Mouse (Mus musculus) erythroblast, embryonic 14.5 days (primary cell): ENCODE measurements at regions not wholly inside any gene's neighbourhood (a gene's known extent, or its start where the extent isn't known, plus 50 kb on each side); places are given as distances from the start of the nearest gene placed in this dataset.

ENCODE experiments used
- H3K27me3 ChIP-seq: 2 replicates; pipeline ENCODE4 v1.6.1; 2012; ENCODE audit warnings: inconsistent platforms; ENCODE audit not compliant: control insufficient read depth
- H3K36me3 ChIP-seq: 2 replicates; pipeline ENCODE4 v1.6.1; 2012; ENCODE audit warnings: mild to moderate bottlenecking, inconsistent platforms; ENCODE audit not compliant: control insufficient read depth
- H3K4me1 ChIP-seq: 2 replicates; pipeline ENCODE4 v1.6.1; 2012; ENCODE audit warnings: inconsistent platforms; ENCODE audit not compliant: control insufficient read depth
- H3K4me3 ChIP-seq: replicated peaks from 2 replicates; pipeline ENCODE3; 2012; ENCODE audit warnings: moderate library complexity, mild to moderate bottlenecking, inconsistent platforms
- H3K9me3 ChIP-seq: 2 replicates; pipeline ENCODE4 v1.6.1; 2012; ENCODE audit warnings: low read length, inconsistent platforms, mixed read lengths; ENCODE audit not compliant: control insufficient read depth
- GATA1 ChIP-seq: IDR thresholded peaks from 2 replicates; pipeline ENCODE4 v1.6.1; 2012; ENCODE audit warnings: low read length, inconsistent platforms, mixed read lengths
- TAL1 ChIP-seq: IDR thresholded peaks from 3 replicates; pipeline ENCODE4 v1.6.1; 2012; ENCODE audit warnings: low read length, inconsistent platforms, mixed read lengths

- Histone ChIP-seq H3K4me1 (no peaks in the 10 kb centered on the region), H3K27me3 (no peaks in the 10 kb centered on the region), H3K9me3 (peaks cover 32% of the 10 kb centered on the region), H3K4me3 (no peak overlapping the region), H3K36me3 (no peaks in the 10 kb centered on the region)
- TF ChIP-seq TAL1 (no peak), GATA1 (no peak)
Observed at GRCm38 (mm10) chr1:73516441-73516840, 500.7 kb upstream of the Tnp1 start.

GRCm38 (mm10) chr1:73515781-73516180, 500.1 kb upstream of the Tnp1 start:
- Histone ChIP-seq H3K4me1 (no peaks in the 10 kb centered on the region), H3K36me3 (no peaks in the 10 kb centered on the region), H3K4me3 (no peak overlapping the region), H3K27me3 (no peaks in the 10 kb centered on the region), H3K9me3 (peaks cover 32% of the 10 kb centered on the region)
- no peak for TF ChIP-seq GATA1
- TF ChIP-seq TAL1 = no peak

DNA sequence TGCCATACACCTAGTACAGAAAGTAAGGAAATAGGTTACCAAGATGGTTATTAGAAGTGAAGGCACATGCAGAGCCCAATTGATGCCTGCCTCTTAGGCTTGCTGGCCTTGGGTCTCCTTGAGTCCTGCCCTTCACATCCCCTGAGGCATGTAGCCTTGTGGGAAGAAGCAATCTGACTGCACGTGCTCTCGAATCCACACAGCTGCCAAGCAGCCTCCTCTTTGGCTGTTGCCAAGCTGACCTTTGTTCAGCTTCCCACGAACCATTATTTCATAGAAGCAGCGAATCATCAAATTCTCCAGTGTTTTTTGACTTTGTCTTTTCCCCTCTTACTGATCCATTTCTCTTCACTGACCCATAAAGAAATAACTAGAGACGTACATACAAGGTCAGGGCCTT, 498.1 kb upstream of the Tnp1 start:
- Histone ChIP-seq H3K4me3 (no peak overlapping the region), H3K36me3 (no peaks in the 10 kb centered on the region), H3K27me3 (no peaks in the 10 kb centered on the region), H3K9me3 (peaks cover 28% of the 10 kb centered on the region), H3K4me1 (no peaks in the 10 kb centered on the region)
- TF ChIP-seq TAL1 = no peak
- no peak for TF ChIP-seq GATA1

DNA sequence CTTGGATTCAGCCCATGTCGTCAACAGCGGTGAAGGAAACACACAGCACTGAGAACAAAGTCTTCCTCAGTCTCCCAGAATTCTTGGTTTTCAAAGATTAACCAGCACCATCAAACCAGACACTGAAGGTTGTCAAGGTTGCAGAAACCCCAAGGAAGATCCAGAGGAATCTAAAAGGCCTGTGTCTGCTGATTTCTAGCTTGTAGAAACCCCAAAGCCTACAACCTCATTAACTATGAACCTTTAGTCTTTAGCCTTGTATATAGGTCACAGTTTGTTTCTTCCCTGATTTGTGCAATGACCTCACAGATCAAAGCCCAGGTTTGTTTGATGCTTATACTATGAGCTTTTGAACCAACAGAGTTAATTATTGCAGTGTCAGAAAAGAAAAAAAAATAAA, 497.1 kb upstream of the Tnp1 start:
- Histone ChIP-seq H3K4me1 (no peaks in the 10 kb centered on the region), H3K4me3 (no peak overlapping the region), H3K27me3 (no peaks in the 10 kb centered on the region), H3K36me3 (no peaks in the 10 kb centered on the region), H3K9me3 (peaks cover 24% of the 10 kb centered on the region)
- no peak for TF ChIP-seq GATA1
- no peak for TF ChIP-seq TAL1

- H3K4me1 ChIP-seq = no peaks in the 10 kb centered on the region
- H3K27me3 ChIP-seq = no peaks in the 10 kb centered on the region
- no peaks in the 10 kb centered on the region for H3K36me3 ChIP-seq
- H3K4me3 ChIP-seq = no peak overlapping the region
- no peak for TF ChIP-seq TAL1
- TF ChIP-seq GATA1 = no peak
- H3K9me3 ChIP-seq = peaks cover 19% of the 10 kb centered on the region
Observed at GRCm38 (mm10) chr1:73507071-73507754, 491.5 kb upstream of the Tnp1 start.

DNA sequence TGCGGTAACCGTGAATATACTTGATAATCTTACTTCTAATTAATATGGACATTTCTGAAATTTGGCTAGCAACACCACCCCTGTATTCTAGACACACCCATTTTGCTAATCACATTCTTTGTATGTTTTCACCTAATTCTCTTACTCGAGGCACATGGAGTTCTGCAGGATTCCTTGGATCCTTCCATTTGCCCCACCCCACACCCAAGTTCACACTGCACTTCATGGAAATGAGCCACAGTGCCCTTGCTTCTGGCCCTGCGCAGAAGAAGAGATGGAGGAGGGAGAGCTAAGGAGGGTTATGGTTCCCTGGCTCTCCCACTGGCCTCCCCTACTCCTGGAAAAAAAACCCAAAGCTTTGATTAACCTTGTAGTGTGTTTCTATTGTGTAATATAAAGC, 487.9 kb upstream of the Tnp1 start:
- H3K4me3 ChIP-seq = no peak overlapping the region
- no peaks in the 10 kb centered on the region for H3K36me3 ChIP-seq
- H3K4me1 ChIP-seq = no peaks in the 10 kb centered on the region
- H3K9me3 ChIP-seq = peaks cover 17% of the 10 kb centered on the region
- TF ChIP-seq GATA1 (no peak), TAL1 (no peak)
- no peaks in the 10 kb centered on the region for H3K27me3 ChIP-seq

DNA sequence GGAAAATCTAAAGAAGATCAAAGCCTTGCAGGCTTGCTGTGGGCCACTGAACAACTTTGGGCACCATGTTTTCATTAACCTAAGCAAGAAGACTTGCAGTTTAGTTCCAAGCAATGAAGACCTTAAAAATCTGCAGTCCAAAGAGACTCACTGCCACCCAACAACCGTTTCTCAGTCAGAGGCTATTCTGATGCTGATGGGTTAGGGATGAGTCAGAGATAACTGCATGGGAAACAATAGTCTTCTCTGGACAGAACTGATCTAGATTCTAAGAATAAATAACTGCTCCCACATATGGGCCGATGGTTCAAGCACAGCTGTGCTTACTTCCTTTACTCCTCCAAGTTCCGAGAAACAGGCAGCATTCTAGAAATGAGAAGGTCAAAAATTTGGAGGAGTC, 485.0 kb upstream of the Tnp1 start:
- Histone ChIP-seq H3K4me1 (no peaks in the 10 kb centered on the region), H3K27me3 (no peaks in the 10 kb centered on the region), H3K36me3 (no peaks in the 10 kb centered on the region), H3K4me3 (no peak overlapping the region), H3K9me3 (peaks cover 7% of the 10 kb centered on the region)
- TF ChIP-seq GATA1 (no peak), TAL1 (no peak)

GRCm38 (mm10) chr1:73495971-73496749, 480.5 kb upstream of the Tnp1 start:
- no peaks in the 10 kb centered on the region for H3K36me3 ChIP-seq
- TF ChIP-seq GATA1 (no peak), TAL1 (no peak)
- no peaks in the 10 kb centered on the region for H3K4me1 ChIP-seq
- H3K4me3 ChIP-seq = no peak overlapping the region
- no peaks in the 10 kb centered on the region for H3K27me3 ChIP-seq
- H3K9me3 ChIP-seq = no peaks in the 10 kb centered on the region

DNA sequence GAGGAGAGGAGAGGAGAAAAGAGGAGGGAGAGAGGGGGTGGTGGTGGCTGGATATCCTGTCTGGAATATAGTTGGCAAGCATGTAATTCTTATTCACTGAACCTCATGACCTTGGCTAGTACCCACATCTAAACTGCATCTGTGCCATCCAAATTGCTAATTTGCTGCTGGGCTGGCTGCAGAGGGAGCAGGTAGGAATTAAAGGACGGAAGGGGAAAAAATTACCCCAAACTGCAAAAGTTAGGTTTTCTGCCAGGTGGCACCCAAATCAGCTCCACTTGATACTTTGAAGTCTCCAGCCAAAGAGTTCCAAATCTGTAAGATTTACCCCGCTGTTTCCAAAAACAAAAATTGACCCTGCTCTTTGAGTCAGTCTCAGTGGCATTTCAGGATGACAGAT, 466.2 kb upstream of the Tnp1 start:
- peaks cover 13% of the 10 kb centered on the region for H3K9me3 ChIP-seq
- no peaks in the 10 kb centered on the region for H3K36me3 ChIP-seq
- no peaks in the 10 kb centered on the region for H3K27me3 ChIP-seq
- no peaks in the 10 kb centered on the region for H3K4me1 ChIP-seq
- H3K4me3 ChIP-seq = no peak overlapping the region
- TF ChIP-seq GATA1 (no peak), TAL1 (no peak)
